Mouse (Mus musculus) activated CD4-positive, CD25-positive, alpha-beta regulatory T cell, adult 9 weeks (primary cell): ENCODE measurements around the gene 2410002F23Rik. TPM values are rescaled to one million over a fixed set of nuclear protein-coding genes. Genes with fewer than 3 reads are reported as not detected.

Experiments used
- polyA plus RNA-seq: library from polyadenylated mRNA; unstranded; fragments of 100-300 nt; shearing (Covaris generic); gene quantifications from one replicate; pipeline ENCODE4 v1.2.1, GENCODE M21; 2017

Gene 2410002F23Rik
- 149 TPM for polyA plus RNA-seq

GRCm38 (mm10) chr7:44246055-44246983 is at the start of gene 2410002F23Rik, which contains the start of gene 1700028J19Rik:
Gene 2410002F23Rik, plus strand, starts transcription at chr7:44246722.
Gene 1700028J19Rik, minus strand, starts transcription at chr7:44246695.

GRCm38 (mm10) chr7:44197891-44198290 is 48.6 kb upstream of the 2410002F23Rik start, which contains the start of gene Klk1b3:
Gene Klk1b3, plus strand, starts transcription at chr7:44198191.

GRCm38 (mm10) chr7:44207135-44207534 is 39.4 kb upstream of the 2410002F23Rik start, which contains the start of gene Klk1b4:
Gene Klk1b4, plus strand, starts transcription at chr7:44207435.

GRCm38 (mm10) chr7:44215645-44216044 is 30.9 kb upstream of the 2410002F23Rik start, which contains the start of gene Klk1b5:
Gene Klk1b5, plus strand, starts transcription at chr7:44215945.

GRCm38 (mm10) chr7:44225076-44225475 is 21.4 kb upstream of the 2410002F23Rik start, which contains the start of gene Klk1:
Gene Klk1, plus strand, starts transcription at chr7:44225360.

GRCm38 (mm10) chr7:44235909-44236308 is 10.6 kb upstream of the 2410002F23Rik start, which contains the start of gene Gm36864:
Gene Gm36864, plus strand, starts transcription at chr7:44236177.

GRCm38 (mm10) chr7:44257278-44257677 is 10.8 kb downstream of the 2410002F23Rik start, which contains the start of gene Acp4:
Gene Acp4, minus strand, starts transcription at chr7:44257378.

GRCm38 (mm10) chr7:44261147-44261546 is 14.6 kb downstream of the 2410002F23Rik start, which contains the start of gene Gm15517:
Gene Gm15517, plus strand, starts transcription at chr7:44261447.

Other genes with a start within 250 kb of the 2410002F23Rik start
- not detected for gene Klk1b26, start 234.6 kb upstream of the 2410002F23Rik start, polyA plus RNA-seq
- gene Klk1b27, start 194.4 kb upstream of the 2410002F23Rik start, polyA plus RNA-seq = 2.5 TPM
- not detected for gene Klk1b21, start 144.4 kb upstream of the 2410002F23Rik start, polyA plus RNA-seq
- gene Klk1b22, start 134.0 kb upstream of the 2410002F23Rik start, polyA plus RNA-seq = not detected
- gene Klk1b16, start 110.0 kb upstream of the 2410002F23Rik start, polyA plus RNA-seq = not detected
- not detected for gene Klk1b24, start 58.5 kb upstream of the 2410002F23Rik start, polyA plus RNA-seq
- gene Klk1b3, start 48.5 kb upstream of the 2410002F23Rik start, polyA plus RNA-seq = not detected
- gene Klk1b4, start 39.3 kb upstream of the 2410002F23Rik start, polyA plus RNA-seq = not detected
- not detected for gene Klk1b5, start 30.8 kb upstream of the 2410002F23Rik start, polyA plus RNA-seq
- 1.0 TPM for gene Klk1, start 21.4 kb upstream of the 2410002F23Rik start, polyA plus RNA-seq
- gene Gm36864, start 10.5 kb upstream of the 2410002F23Rik start, polyA plus RNA-seq = not detected
- 2.1 TPM for gene 1700028J19Rik, start within 50 bp of the 2410002F23Rik start, polyA plus RNA-seq
- gene Acp4, start 10.7 kb downstream of the 2410002F23Rik start, polyA plus RNA-seq = not detected
- gene Gm15517, start 14.7 kb downstream of the 2410002F23Rik start, polyA plus RNA-seq = not detected
- gene Clec11a, start 60.2 kb downstream of the 2410002F23Rik start, polyA plus RNA-seq = 0.43 TPM
- 0.15 TPM for gene Shank1, start 63.5 kb downstream of the 2410002F23Rik start, polyA plus RNA-seq
- gene Syt3, start 137.4 kb downstream of the 2410002F23Rik start, polyA plus RNA-seq = 0.22 TPM
- gene 1700008O03Rik, start 139.1 kb downstream of the 2410002F23Rik start, polyA plus RNA-seq = not detected
- gene Lrrc4b, start 182.3 kb downstream of the 2410002F23Rik start, polyA plus RNA-seq = not detected
- not detected for gene Aspdh, start 218.7 kb downstream of the 2410002F23Rik start, polyA plus RNA-seq
- gene Josd2, start 221.3 kb downstream of the 2410002F23Rik start, polyA plus RNA-seq = 128 TPM
- 160 TPM for gene Emc10, start 249.8 kb downstream of the 2410002F23Rik start, polyA plus RNA-seq
- 2.6 TPM for gene Fam71e1, start 249.9 kb downstream of the 2410002F23Rik start, polyA plus RNA-seq